Mouse (Mus musculus) small intestine, adult 2 months (tissue): ENCODE data around the gene Gprasp1.

ENCODE experiments used
- CTCF ChIP-seq: fragments of 200-500 bp; IDR thresholded peaks from 2 replicates; pipeline ENCODE4 v1.5.1; 2012; ENCODE audit warnings: low read depth, mild to moderate bottlenecking, control low read depth, inconsistent platforms, low read length, moderate library complexity, mixed read lengths; ENCODE audit not compliant: insufficient replicate concordance, insufficient read length; ENCODE audit errors: extremely low read depth
- POLR2A ChIP-seq: fragments of 200-500 bp; IDR thresholded peaks from 2 replicates; pipeline ENCODE4 v1.6.1; 2012; ENCODE audit warnings: low read depth, mild to moderate bottlenecking, control low read depth, inconsistent platforms, low read length, moderate library complexity

DNA sequence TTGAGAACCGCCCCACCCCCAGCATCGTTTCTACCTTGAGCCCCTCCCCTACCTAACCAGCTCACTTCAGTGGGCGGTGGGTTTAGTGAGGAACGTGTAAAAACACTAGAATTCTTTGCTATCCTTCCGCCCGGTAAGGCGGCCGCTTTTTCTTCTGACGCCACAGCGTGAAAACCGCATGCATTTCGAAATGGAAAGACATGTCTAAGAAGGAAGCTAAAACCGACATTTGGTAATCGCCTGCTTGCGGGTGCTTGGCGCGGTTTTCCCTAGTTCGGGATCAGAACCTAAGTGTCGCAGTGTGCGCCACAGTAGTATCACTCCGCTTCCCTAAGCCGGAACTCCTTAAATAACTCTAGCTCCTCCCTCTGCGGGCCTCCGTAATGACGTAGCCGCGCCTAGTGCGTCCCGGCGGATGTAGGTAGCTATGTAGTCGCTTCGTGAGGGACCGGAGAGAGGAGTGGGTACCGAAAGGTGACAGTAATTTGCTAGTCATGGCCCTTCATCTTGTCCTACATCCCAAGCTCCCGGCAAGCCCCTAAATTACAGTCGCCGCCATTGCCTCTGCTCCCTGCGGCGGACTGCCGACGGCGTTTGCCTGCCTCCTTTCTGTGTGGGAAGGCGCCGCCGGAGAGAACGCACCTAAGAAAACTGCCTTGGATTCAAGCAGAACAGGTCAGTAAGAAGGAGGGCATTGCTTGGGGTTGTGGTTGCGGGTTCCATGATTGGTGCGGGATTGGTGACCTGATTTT lies at the start of gene Gprasp1, which contains the start of gene Armcx5:
- TF ChIP-seq CTCF (no peak), POLR2A (peak; percentile 42; the same call in 1 of the 2 replicates)
